Mouse (Mus musculus): ENCODE measurements around the gene Phactr4.

The Phactr4 gene

GRCm38 (mm10) chr4:132332880-132333279 lies 89.4 kb downstream of the Phactr4 start:
- DNase-seq (ENCODE audit: low spot score), result no peak

- no peak for DNase-seq (ENCODE audit: low spot score)
These were observed 90.3 kb downstream of the Phactr4 start for GRCm38 (mm10) chr4:132331960-132332359.

- no peak for DNase-seq (ENCODE audit: low spot score)
These were observed 92.4 kb downstream of the Phactr4 start for GRCm38 (mm10) chr4:132329835-132330354.

GRCm38 (mm10) chr4:132329115-132329834 lies 93.0 kb downstream of the Phactr4 start, which contains the start of gene Trnau1ap:
Gene Trnau1ap, minus strand, starts transcription at chr4:132329538.
- peak; percentile 95 for DNase-seq (ENCODE audit: low spot score)

- no peak for DNase-seq (ENCODE audit: low spot score)
These were observed 93.8 kb downstream of the Phactr4 start for GRCm38 (mm10) chr4:132328391-132328982.

- no peak for DNase-seq (ENCODE audit: low spot score)
These were observed 95.8 kb downstream of the Phactr4 start for GRCm38 (mm10) chr4:132326481-132326880.

GRCm38 (mm10) chr4:132315711-132316110 lies 106.6 kb downstream of the Phactr4 start:
- DNase-seq (ENCODE audit: low spot score), result no peak

- DNase-seq (ENCODE audit: low spot score), result no peak
These were observed 109.7 kb downstream of the Phactr4 start for GRCm38 (mm10) chr4:132312627-132313026.

GRCm38 (mm10) chr4:132311801-132312200 lies 110.5 kb downstream of the Phactr4 start:
- peak; percentile 42 for DNase-seq (ENCODE audit: low spot score)

- DNase-seq (ENCODE audit: low spot score), result no peak
These were observed 111.1 kb downstream of the Phactr4 start for GRCm38 (mm10) chr4:132311209-132311608.

- DNase-seq (ENCODE audit: low spot score), result peak; percentile 61
These were observed 112.3 kb downstream of the Phactr4 start for GRCm38 (mm10) chr4:132309849-132310472.

GRCm38 (mm10) chr4:132309140-132309848 lies 113.0 kb downstream of the Phactr4 start:
- DNase-seq (ENCODE audit: low spot score), result no peak

GRCm38 (mm10) chr4:132308437-132309139 lies 113.7 kb downstream of the Phactr4 start:
- peak; percentile 97 for DNase-seq (ENCODE audit: low spot score)

- no peak for DNase-seq (ENCODE audit: low spot score)
These were observed 116.3 kb downstream of the Phactr4 start for GRCm38 (mm10) chr4:132306004-132306403.
